Mouse (Mus musculus) liver, adult 2 months (tissue): ENCODE measurements around the gene Mta3.

ENCODE experiments used
- CTCF ChIP-seq: fragments of 200-500 bp; IDR thresholded peaks from 2 replicates; pipeline ENCODE4 v1.5.1; 2011; ENCODE audit warnings: low read depth, low read length, control low read depth
- POLR2A ChIP-seq: fragments of 200-500 bp; IDR thresholded peaks from 2 replicates; pipeline ENCODE4 v1.6.1; 2011; ENCODE audit warnings: low read length, control low read depth; ENCODE audit not compliant: insufficient read depth; ENCODE audit errors: extremely low read depth

GRCm38 (mm10) chr17:83764538-83764937, 58.6 kb downstream of the Mta3 start:
- no peak for TF ChIP-seq CTCF
- TF ChIP-seq POLR2A = no peak
